Mouse (Mus musculus): ENCODE measurements around the gene Ptpn4.
A peak's percentile ranks its signal among the peaks of the same experiment; 100 is the strongest.

Gene Ptpn4

GRCm38 (mm10) chr1:119837035-119837751, at the start of gene Ptpn4:
Gene Ptpn4 (minus strand): TSS chr1:119837613.
- DNase-seq (ENCODE audit: low spot score): peak; percentile 98

- DNase-seq (ENCODE audit: low spot score): no peak
These were observed 48.9 kb upstream of the Ptpn4 start for GRCm38 (mm10) chr1:119886320-119886719.

GRCm38 (mm10) chr1:119884272-119884671, 46.9 kb upstream of the Ptpn4 start:
- no peak for DNase-seq (ENCODE audit: low spot score)

GRCm38 (mm10) chr1:119878909-119879308, 41.5 kb upstream of the Ptpn4 start:
- no peak for DNase-seq (ENCODE audit: low spot score)

- DNase-seq (ENCODE audit: low spot score): no peak
These were observed 40.1 kb upstream of the Ptpn4 start for GRCm38 (mm10) chr1:119877469-119877868.

GRCm38 (mm10) chr1:119868395-119869161, 31.2 kb upstream of the Ptpn4 start:
- peak; percentile 37 for DNase-seq (ENCODE audit: low spot score)

GRCm38 (mm10) chr1:119867300-119867699, 29.9 kb upstream of the Ptpn4 start:
- no peak for DNase-seq (ENCODE audit: low spot score)

GRCm38 (mm10) chr1:119865311-119865710, 27.9 kb upstream of the Ptpn4 start:
- no peak for DNase-seq (ENCODE audit: low spot score)

GRCm38 (mm10) chr1:119863507-119864296, 26.3 kb upstream of the Ptpn4 start:
- no peak for DNase-seq (ENCODE audit: low spot score)

GRCm38 (mm10) chr1:119859566-119859965, 22.2 kb upstream of the Ptpn4 start:
- no peak for DNase-seq (ENCODE audit: low spot score)

GRCm38 (mm10) chr1:119852980-119853379, 15.6 kb upstream of the Ptpn4 start:
- DNase-seq (ENCODE audit: low spot score): no peak

GRCm38 (mm10) chr1:119852339-119852738, 14.9 kb upstream of the Ptpn4 start:
- no peak for DNase-seq (ENCODE audit: low spot score)

GRCm38 (mm10) chr1:119849146-119849935, 11.9 kb upstream of the Ptpn4 start:
- no peak for DNase-seq (ENCODE audit: low spot score)

GRCm38 (mm10) chr1:119845321-119845720, 7.9 kb upstream of the Ptpn4 start:
- DNase-seq (ENCODE audit: low spot score): no peak

GRCm38 (mm10) chr1:119843121-119843520, 5.7 kb upstream of the Ptpn4 start:
- no peak for DNase-seq (ENCODE audit: low spot score)

- no peak for DNase-seq (ENCODE audit: low spot score)
These were observed 828 bp upstream of the Ptpn4 start for GRCm38 (mm10) chr1:119838241-119838640.

- DNase-seq (ENCODE audit: low spot score): peak; percentile 44
These were observed 866 bp downstream of the Ptpn4 start for GRCm38 (mm10) chr1:119836479-119837015.

- no peak for DNase-seq (ENCODE audit: low spot score)
These were observed 1.5 kb downstream of the Ptpn4 start for GRCm38 (mm10) chr1:119835726-119836478.

- no peak for DNase-seq (ENCODE audit: low spot score)
These were observed 9.3 kb downstream of the Ptpn4 start for GRCm38 (mm10) chr1:119828160-119828559.

GRCm38 (mm10) chr1:119818704-119819103, 18.7 kb downstream of the Ptpn4 start:
- peak; percentile 25 for DNase-seq (ENCODE audit: low spot score)

GRCm38 (mm10) chr1:119807707-119808106, 29.7 kb downstream of the Ptpn4 start:
- DNase-seq (ENCODE audit: low spot score): no peak
